Mouse (Mus musculus) brain, embryonic 18.5 days (tissue): ENCODE results near the gene Arhgap45.
A peak's percentile ranks its signal among the peaks of the same experiment; 100 is the strongest.

Source experiments
- DNase-seq: peaks from one replicate; pipeline ENCODE4 v3.0.0-alpha.2; 2012; ENCODE audit warnings: low read depth, low spot score

Gene Arhgap45

GRCm38 (mm10) chr10:80016511-80016910 is at the start of gene Arhgap45:
Gene Arhgap45, plus strand, starts transcription at chr10:80016653.
- DNase-seq, result no peak

- no peak for DNase-seq
These were observed 49.5 kb upstream of the Arhgap45 start for GRCm38 (mm10) chr10:79966886-79967400.

GRCm38 (mm10) chr10:79968181-79968580 is 48.3 kb upstream of the Arhgap45 start:
- no peak for DNase-seq

GRCm38 (mm10) chr10:79969124-79969568 is 47.3 kb upstream of the Arhgap45 start:
- DNase-seq, result no peak

GRCm38 (mm10) chr10:79970415-79971182 is 45.9 kb upstream of the Arhgap45 start, which contains the start of gene Grin3b:
Gene Grin3b, plus strand, starts transcription at chr10:79970715.
- DNase-seq, result no peak

- DNase-seq, result no peak
These were observed 45.3 kb upstream of the Arhgap45 start for GRCm38 (mm10) chr10:79971183-79971497.

- no peak for DNase-seq
These were observed 43.6 kb upstream of the Arhgap45 start for GRCm38 (mm10) chr10:79972831-79973230.

GRCm38 (mm10) chr10:79974087-79974486 is 42.4 kb upstream of the Arhgap45 start:
- no peak for DNase-seq

- no peak for DNase-seq
These were observed 41.8 kb upstream of the Arhgap45 start for GRCm38 (mm10) chr10:79974668-79975067.

GRCm38 (mm10) chr10:79976071-79976721 is 40.3 kb upstream of the Arhgap45 start:
- DNase-seq, result no peak

GRCm38 (mm10) chr10:79976722-79977107 is 39.7 kb upstream of the Arhgap45 start:
- DNase-seq, result no peak

- DNase-seq, result no peak
These were observed 39.1 kb upstream of the Arhgap45 start for GRCm38 (mm10) chr10:79977324-79977723.

- no peak for DNase-seq
These were observed 38.4 kb upstream of the Arhgap45 start for GRCm38 (mm10) chr10:79978061-79978460.

GRCm38 (mm10) chr10:79979401-79980155 is 36.9 kb upstream of the Arhgap45 start:
- DNase-seq, result no peak

- DNase-seq, result no peak
These were observed 33.2 kb upstream of the Arhgap45 start for GRCm38 (mm10) chr10:79983205-79983604.

- DNase-seq, result no peak
These were observed 32.8 kb upstream of the Arhgap45 start for GRCm38 (mm10) chr10:79983670-79984069.

- peak; percentile 87 for DNase-seq
These were observed 32.1 kb upstream of the Arhgap45 start, which contains the start of gene Tmem259 for GRCm38 (mm10) chr10:79984195-79984816. Gene Tmem259, minus strand, starts transcription at chr10:79984330.

GRCm38 (mm10) chr10:79984871-79985270 is 31.6 kb upstream of the Arhgap45 start:
- DNase-seq, result peak; percentile 98

- DNase-seq, result peak; percentile 32
These were observed 30.9 kb upstream of the Arhgap45 start for GRCm38 (mm10) chr10:79985334-79986231.

GRCm38 (mm10) chr10:79986232-79986878 is 30.1 kb upstream of the Arhgap45 start:
- DNase-seq, result no peak
